Mouse (Mus musculus) embryo, embryonic 11 days (tissue): ENCODE measurements around the gene Fibin.

Experiments used
- DNase-seq: peaks from one replicate; pipeline ENCODE4 v3.0.0-alpha.2; 2015

The Fibin gene

GRCm38 (mm10) chr2:110313305-110313824 is 49.6 kb downstream of the Fibin start:
- no peak for DNase-seq
